Comparison of ENCODE assay signal across 27 mouse cellular contexts in genomic region chr15:88508971-88509370, GRCm38 (mm10).
A peak's percentile ranks its signal among the peaks of the same experiment; 100 is the strongest.
DNase-seq lines count a peak whose midpoint lies in the region; ATAC-seq and TF ChIP-seq lines count a peak whose summit lies in the region.
"Had no signal": no experiment of that assay in that cellular context is flagged by ENCODE, and none has a peak within 500 bp of the region (broad histone marks: within the 10 kb centered on the region; RNA-seq: fewer than 3 reads in every experiment).

No protein-coding gene starts in this region.

- no peak overlapping the region for H3K27ac ChIP-seq in layer of hippocampus, adult 2 months
- H3K27ac ChIP-seq in kidney, embryonic 16.5 days (ENCODE audit: low read length): no peak overlapping the region
- H3K27ac ChIP-seq: embryonic facial prominence, embryonic 15.5 days; forebrain, embryonic 12.5 days; heart, embryonic 10.5 days; heart, embryonic 15.5 days; hindbrain, embryonic 12.5 days; hindbrain, postnatal 0 days; intestine, embryonic 15.5 days; limb, embryonic 12.5 days had no signal

- H3K36me3 ChIP-seq in kidney, embryonic 16.5 days (ENCODE audit: insufficient read depth, low read length): no peaks in the 10 kb centered on the region
- H3K36me3 ChIP-seq: embryonic facial prominence, embryonic 15.5 days; forebrain, embryonic 12.5 days; heart, embryonic 10.5 days; heart, embryonic 15.5 days; hindbrain, embryonic 12.5 days; intestine, embryonic 15.5 days; limb, embryonic 12.5 days had no signal

- H3K4me3 ChIP-seq in layer of hippocampus, adult 2 months: no peak overlapping the region
- H3K4me3 ChIP-seq in kidney, embryonic 16.5 days (ENCODE audit: low read length): no peak overlapping the region
- H3K4me3 ChIP-seq: embryonic facial prominence, embryonic 15.5 days; forebrain, embryonic 12.5 days; heart, embryonic 10.5 days; heart, embryonic 15.5 days; hindbrain, embryonic 12.5 days; intestine, embryonic 15.5 days; limb, embryonic 12.5 days; megakaryocyte, embryonic 14.5 days had no signal

- ATAC-seq in kidney, embryonic 16.5 days (ENCODE audit: low FRiP score, low TSS enrichment): no peak
- ATAC-seq in frontal cortex, adult (ENCODE audit: low TSS enrichment): no peak
- ATAC-seq: forebrain, postnatal 0 days; hindbrain, postnatal 0 days; intestine, embryonic 15.5 days; liver, postnatal 0 days had no signal

- H3K4me2 ChIP-seq in kidney, embryonic 16.5 days (replicated peaks; ENCODE audit: low read depth, low read length): no peak overlapping the region
- H3K4me2 ChIP-seq: embryonic facial prominence, embryonic 15.5 days; forebrain, embryonic 12.5 days; heart, embryonic 15.5 days; hindbrain, embryonic 12.5 days; intestine, embryonic 15.5 days; limb, embryonic 12.5 days; liver, embryonic 11.5 days had no signal

- no peaks in the 10 kb centered on the region for H3K27me3 ChIP-seq in kidney, embryonic 16.5 days (ENCODE audit: insufficient read depth, low read length)
- H3K27me3 ChIP-seq: embryonic facial prominence, embryonic 15.5 days; forebrain, embryonic 12.5 days; heart, embryonic 15.5 days; hindbrain, embryonic 12.5 days; intestine, embryonic 15.5 days; limb, embryonic 12.5 days; megakaryocyte, embryonic 14.5 days had no signal

- 77% methylated on average over 6 of the region's 6 CpGs for WGBS in kidney, embryonic 16.5 days

- no peaks in the 10 kb centered on the region for H3K4me1 ChIP-seq in kidney, embryonic 16.5 days (ENCODE audit: insufficient read depth, low read length)
- H3K4me1 ChIP-seq: embryonic facial prominence, embryonic 15.5 days; forebrain, embryonic 12.5 days; heart, embryonic 10.5 days; heart, embryonic 15.5 days; intestine, embryonic 15.5 days; limb, embryonic 12.5 days; megakaryocyte, embryonic 14.5 days had no signal

- no peaks in the 10 kb centered on the region for H3K9me3 ChIP-seq in kidney, embryonic 16.5 days (ENCODE audit: low read length)
- H3K9me3 ChIP-seq: embryonic facial prominence, embryonic 15.5 days; forebrain, embryonic 12.5 days; heart, embryonic 10.5 days; heart, embryonic 15.5 days; hindbrain, embryonic 12.5 days; intestine, embryonic 15.5 days; limb, embryonic 12.5 days had no signal

- H3K9ac ChIP-seq in kidney, embryonic 16.5 days (replicated peaks; ENCODE audit: low read length): no peak overlapping the region
- H3K9ac ChIP-seq: embryonic facial prominence, embryonic 15.5 days; forebrain, embryonic 12.5 days; forebrain, postnatal 0 days; heart, embryonic 15.5 days; hindbrain, embryonic 12.5 days; intestine, embryonic 15.5 days; limb, embryonic 12.5 days; liver, postnatal 0 days had no signal

- TF ChIP-seq CTCF in layer of hippocampus, adult 2 months (conservative IDR thresholded peaks at IDR 0.05): peak; percentile 44

- peak in 1 of 2 experiments; percentile 5 for DNase-seq in layer of hippocampus, adult 2 months (ENCODE audit: low spot score in 2 of 2)
- DNase-seq in layer of hippocampus, postnatal 36 days: no peak
- DNase-seq in adipocyte (ENCODE audit: low spot score): peak; percentile 32
- DNase-seq in brain, adult 2 months (ENCODE audit: low read depth, low spot score): peak; percentile 52
- peak; percentile 70 for DNase-seq in cerebellum, adult 9-11 months
- DNase-seq in adrenal gland, postnatal 14 days: no peak
- DNase-seq: adrenal gland, adult 8-10 months; B cell, adult 2 months; gastrocnemius, postnatal 14 days; heart, postnatal 36 days; kidney, adult 8-10 months; kidney, postnatal 10 days; liver, postnatal 0 days; lung, postnatal 36 days had no signal

Comparison
In these comparisons a context has a peak if more than half of its experiments do, and no peak if none do; other contexts are left out.
1. DNase-seq: peak in adipocyte (single experiment), brain, adult 2 months (single experiment) and cerebellum, adult 9-11 months (single experiment); none in layer of hippocampus, postnatal 36 days (0 of 2) and adrenal gland, postnatal 14 days (single experiment).